Mouse (Mus musculus) regulatory T cell (primary cell): ENCODE measurements around the gene Tbc1d9.
"Not testable (repeated sequence)": the region's sequence is repeated elsewhere in the genome, so short reads cannot be mapped to it uniquely, and the experiment has no call there.

ENCODE experiments used
- in situ Hi-C: fragments of 300-600 bp; cut with MboI, MseI; formaldehyde crosslinking; loops from one replicate; pipeline ENCODE4 v1.15.1; 2025; ENCODE audit warnings: high pct_unique_total_duplicates

The Tbc1d9 gene

GRCm38 (mm10) chr8:83227336-83227735 lies 62.2 kb downstream of the Tbc1d9 start:
- in situ Hi-C loops, result no loop called here

- in situ Hi-C loops, result no loop called here
Measured at GRCm38 (mm10) chr8:83233099-83233498, 67.9 kb downstream of the Tbc1d9 start.

- in situ Hi-C loops, result no loop called here
Measured at GRCm38 (mm10) chr8:83239341-83239740, 74.2 kb downstream of the Tbc1d9 start.

- in situ Hi-C loops, result no loop called here
Measured at GRCm38 (mm10) chr8:83244151-83244550, 79.0 kb downstream of the Tbc1d9 start.

GRCm38 (mm10) chr8:83250858-83251257 lies 85.7 kb downstream of the Tbc1d9 start:
- in situ Hi-C loops, result no loop called here

- in situ Hi-C loops, result no loop called here
Measured at GRCm38 (mm10) chr8:83251362-83252246, 86.5 kb downstream of the Tbc1d9 start.

GRCm38 (mm10) chr8:83252791-83253190 lies 87.6 kb downstream of the Tbc1d9 start:
- in situ Hi-C loops, result no loop called here

GRCm38 (mm10) chr8:83257631-83258030 lies 92.5 kb downstream of the Tbc1d9 start:
- in situ Hi-C loops, result no loop called here

- in situ Hi-C loops, result no loop called here
Measured at GRCm38 (mm10) chr8:83260418-83261215, 95.5 kb downstream of the Tbc1d9 start.

- in situ Hi-C loops, result no loop called here
Measured at GRCm38 (mm10) chr8:83271172-83271571, 106.0 kb downstream of the Tbc1d9 start.

- in situ Hi-C loops, result no loop called here
Measured at GRCm38 (mm10) chr8:83272464-83272863, 107.3 kb downstream of the Tbc1d9 start.

- in situ Hi-C loops, result no loop called here
Measured at GRCm38 (mm10) chr8:83274470-83274869, 109.3 kb downstream of the Tbc1d9 start.

- in situ Hi-C loops, result no loop called here
Measured at GRCm38 (mm10) chr8:83278431-83278830, 113.3 kb downstream of the Tbc1d9 start.

GRCm38 (mm10) chr8:83285391-83285790 lies 120.2 kb downstream of the Tbc1d9 start:
- in situ Hi-C loops, result no loop called here

GRCm38 (mm10) chr8:83290176-83290575 lies 125.0 kb downstream of the Tbc1d9 start, which contains the start of gene Ucp1:
Gene Ucp1, plus strand, starts transcription at chr8:83290352.
- in situ Hi-C loops, result no loop called here

GRCm38 (mm10) chr8:83297375-83297774 lies 132.2 kb downstream of the Tbc1d9 start:
- in situ Hi-C loops, result no loop called here

- in situ Hi-C loops, result no loop called here
Measured at GRCm38 (mm10) chr8:83300135-83300534, 135.0 kb downstream of the Tbc1d9 start.

- in situ Hi-C loops, result no loop called here
Measured at GRCm38 (mm10) chr8:83304946-83305345, 139.8 kb downstream of the Tbc1d9 start.

GRCm38 (mm10) chr8:83309836-83310235 lies 144.7 kb downstream of the Tbc1d9 start:
- in situ Hi-C loops, result no loop called here

GRCm38 (mm10) chr8:83315084-83315483 lies 149.9 kb downstream of the Tbc1d9 start:
- in situ Hi-C loops, result not testable (repeated sequence)

- in situ Hi-C loops, result no loop called here
Measured at GRCm38 (mm10) chr8:83315691-83316090, 150.5 kb downstream of the Tbc1d9 start.

- in situ Hi-C loops, result no loop called here
Measured at GRCm38 (mm10) chr8:83320543-83320942, 155.4 kb downstream of the Tbc1d9 start.

- in situ Hi-C loops, result no loop called here
Measured at GRCm38 (mm10) chr8:83322374-83322773, 157.2 kb downstream of the Tbc1d9 start.
